Mouse (Mus musculus): ENCODE data around the gene Taar7a.

Taar7a gene

DNA sequence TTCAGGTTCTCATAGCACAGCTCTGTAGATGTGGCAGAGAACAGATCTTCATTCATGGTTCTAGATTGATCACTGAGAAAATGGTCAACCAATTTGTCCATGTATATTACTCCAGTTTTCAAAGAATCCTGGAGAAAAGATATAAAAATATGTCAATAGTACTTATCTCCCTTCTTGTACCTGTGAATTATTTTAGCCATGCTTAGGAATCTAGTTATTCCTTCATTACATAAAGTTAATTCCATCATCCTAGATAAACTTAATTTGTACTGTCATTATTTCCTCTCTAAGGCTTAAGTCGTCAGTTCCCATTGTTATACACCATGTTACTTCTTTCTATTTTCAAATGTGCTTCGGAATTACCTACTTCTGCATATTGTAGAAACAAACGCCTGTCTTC lies at the start of gene Taar7a:
Taar7a (minus strand) TSS at position 101 of the 400 bp plus-strand sequence.
- no peak for TF ChIP-seq GATA4 (IDR thresholded peaks at IDR 0.05; ENCODE audit: insufficient replicate concordance, low read length)

DNA sequence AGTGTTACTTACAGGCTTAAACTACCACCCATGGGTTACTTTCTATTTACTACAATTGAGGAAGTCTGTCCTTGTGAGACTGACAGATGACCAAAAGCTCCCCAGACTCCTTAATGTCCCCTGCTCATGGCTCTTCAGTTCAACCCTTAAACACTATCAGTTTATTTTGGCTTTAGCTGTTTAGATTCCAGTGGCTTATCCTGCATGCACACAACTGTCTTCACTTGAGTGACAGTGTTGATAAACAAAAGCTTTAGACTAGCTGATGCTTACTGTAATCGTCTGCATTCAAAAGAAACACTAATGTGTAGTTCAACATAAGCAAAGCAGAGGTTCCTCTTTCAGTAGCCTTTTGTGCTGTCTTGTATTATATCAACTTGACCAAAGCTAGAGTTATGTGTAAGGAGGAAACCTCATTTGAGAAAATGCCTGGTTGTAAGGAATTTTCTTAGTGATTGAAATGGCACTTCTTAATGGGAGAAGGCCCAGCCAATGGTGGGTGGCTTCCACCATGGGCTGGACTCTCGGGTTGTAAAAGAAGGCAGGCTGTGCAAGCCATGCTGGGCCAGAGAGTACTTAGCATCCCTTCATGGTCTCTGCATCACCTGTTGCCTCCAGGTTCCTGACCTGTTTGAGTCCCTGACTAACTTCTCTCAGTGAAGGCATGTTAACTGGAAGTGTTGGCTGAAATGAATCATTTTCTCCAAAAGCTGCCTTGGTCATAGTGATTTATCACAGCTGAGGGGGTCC lies 47.0 kb upstream of the Taar7a start:
- no peak for TF ChIP-seq GATA4 (IDR thresholded peaks at IDR 0.05; ENCODE audit: insufficient replicate concordance, low read length)

DNA sequence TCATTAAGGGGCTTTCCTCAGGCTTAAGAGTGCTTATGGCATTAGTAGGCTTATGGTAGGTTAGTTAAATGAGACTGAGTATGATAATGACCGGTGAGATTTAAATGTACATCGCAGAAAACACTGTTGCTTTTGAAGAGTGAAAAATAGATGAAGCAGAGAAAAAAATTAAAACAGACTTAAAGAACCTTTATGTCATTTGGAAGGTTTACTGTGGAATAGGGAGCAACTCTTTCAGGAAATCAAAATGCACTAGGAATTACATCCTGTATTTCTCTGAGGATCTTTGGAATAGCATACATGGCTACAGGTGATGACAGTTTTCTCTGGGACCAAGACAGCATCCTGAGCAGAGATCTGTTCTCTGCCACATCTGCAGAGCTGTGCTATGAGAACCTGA lies 44.0 kb upstream of the Taar7a start, which contains the start of gene Taar7e:
Taar7e (plus strand) TSS at position 301 of the 400 bp plus-strand sequence.
- no peak for TF ChIP-seq GATA4 (IDR thresholded peaks at IDR 0.05; ENCODE audit: insufficient replicate concordance, low read length)

DNA sequence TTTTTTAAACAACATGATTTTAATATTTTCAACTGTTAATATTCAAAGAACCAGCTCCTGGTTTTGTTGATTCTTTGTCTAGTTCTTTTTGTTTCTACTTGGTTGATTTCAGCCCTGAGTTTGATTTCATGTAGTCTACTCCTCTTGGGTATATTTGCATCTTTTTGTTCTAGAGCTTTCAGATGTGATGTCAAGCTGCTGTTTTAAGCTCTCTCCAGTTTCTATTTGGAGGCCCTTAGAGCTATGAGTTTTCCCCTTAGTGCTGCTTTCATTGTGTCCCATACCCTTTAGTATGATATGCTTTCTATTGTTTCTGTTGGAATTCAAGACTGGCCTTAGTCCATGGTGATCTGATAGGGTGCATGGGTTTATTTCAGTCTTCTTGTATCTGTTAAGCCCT lies 38.1 kb upstream of the Taar7a start:
- TF ChIP-seq GATA4 (IDR thresholded peaks at IDR 0.05; ENCODE audit: insufficient replicate concordance, low read length), result no peak

DNA sequence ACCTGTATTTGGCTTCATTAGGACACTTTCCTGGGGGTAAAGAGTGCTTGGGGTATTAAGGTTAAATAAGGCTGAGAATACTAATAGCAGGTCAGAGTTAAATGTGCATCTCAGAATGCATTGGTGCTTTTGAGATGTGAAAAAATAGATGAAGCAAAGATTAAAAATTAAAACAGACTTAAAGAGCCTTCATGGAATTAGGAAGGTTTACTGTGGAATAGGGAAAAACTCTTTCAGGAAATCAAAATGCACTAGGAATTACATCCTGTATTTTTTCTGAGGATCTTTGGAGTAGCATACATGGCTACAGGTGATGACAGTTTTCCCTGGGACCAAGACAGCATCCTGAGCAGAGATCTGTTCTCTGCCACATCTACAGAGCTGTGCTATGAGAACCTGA lies 33.6 kb upstream of the Taar7a start, which contains the start of gene Taar7d:
Taar7d (plus strand) TSS at position 301 of the 400 bp plus-strand sequence.
- TF ChIP-seq GATA4 (IDR thresholded peaks at IDR 0.05; ENCODE audit: insufficient replicate concordance, low read length), result no peak

DNA sequence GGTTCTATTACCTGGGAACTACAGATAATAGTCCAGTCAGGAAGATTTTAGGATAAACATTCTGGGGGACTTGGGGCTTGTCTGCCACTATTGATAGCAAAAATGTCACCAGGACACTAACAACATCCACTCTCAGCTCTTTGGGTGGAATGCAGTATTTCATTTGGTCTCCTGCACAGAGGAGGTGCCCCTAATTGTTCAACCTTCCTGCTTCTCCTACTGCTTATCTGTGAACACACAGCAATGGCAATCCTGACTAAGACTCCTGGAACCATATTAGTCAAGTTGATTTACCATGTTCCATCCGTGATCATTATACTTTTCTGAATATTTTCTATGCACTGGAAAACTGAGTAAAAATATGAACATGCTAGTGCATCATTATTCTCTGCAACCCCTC lies 14.9 kb upstream of the Taar7a start:
- TF ChIP-seq GATA4 (IDR thresholded peaks at IDR 0.05; ENCODE audit: insufficient replicate concordance, low read length), result no peak

DNA sequence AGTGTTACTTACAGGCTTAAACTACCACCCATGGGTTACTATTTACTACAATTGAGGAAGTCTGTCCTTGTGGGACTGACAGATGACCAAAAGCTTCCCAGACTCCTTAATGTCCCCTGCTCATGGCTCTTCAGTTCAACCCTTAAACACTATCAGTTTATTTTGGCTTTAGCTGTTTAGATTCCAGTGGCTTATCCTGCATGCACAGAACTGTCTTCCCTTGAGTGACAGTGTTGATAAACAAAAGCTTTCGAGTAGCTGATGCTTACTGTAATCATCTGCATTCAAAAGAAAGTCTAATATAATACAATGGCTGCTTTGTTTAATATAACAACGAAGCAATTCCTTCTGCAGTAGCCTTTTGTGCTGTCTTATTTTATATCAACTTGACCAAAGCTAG lies 13.8 kb upstream of the Taar7a start:
- TF ChIP-seq GATA4 (IDR thresholded peaks at IDR 0.05; ENCODE audit: insufficient replicate concordance, low read length), result no peak

DNA sequence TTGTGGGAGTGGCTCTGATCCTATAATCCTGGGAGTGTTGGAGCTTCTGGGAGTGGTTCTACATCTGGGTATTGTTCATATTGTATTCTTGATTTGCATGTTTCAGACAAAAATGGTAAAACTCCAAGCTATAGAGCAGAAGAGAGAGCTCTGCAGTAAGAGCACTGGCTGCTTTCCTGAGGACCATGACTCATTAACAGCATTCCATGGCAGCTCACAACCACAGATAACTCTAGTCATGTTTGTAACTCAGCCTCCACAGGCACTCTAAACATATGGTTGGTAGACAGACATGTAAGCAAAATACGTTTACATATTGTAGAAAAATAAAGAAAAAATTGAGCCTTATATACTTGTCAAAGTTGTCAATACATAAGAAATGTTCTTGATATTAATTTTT lies 13.2 kb upstream of the Taar7a start:
- no peak for TF ChIP-seq GATA4 (IDR thresholded peaks at IDR 0.05; ENCODE audit: insufficient replicate concordance, low read length)

DNA sequence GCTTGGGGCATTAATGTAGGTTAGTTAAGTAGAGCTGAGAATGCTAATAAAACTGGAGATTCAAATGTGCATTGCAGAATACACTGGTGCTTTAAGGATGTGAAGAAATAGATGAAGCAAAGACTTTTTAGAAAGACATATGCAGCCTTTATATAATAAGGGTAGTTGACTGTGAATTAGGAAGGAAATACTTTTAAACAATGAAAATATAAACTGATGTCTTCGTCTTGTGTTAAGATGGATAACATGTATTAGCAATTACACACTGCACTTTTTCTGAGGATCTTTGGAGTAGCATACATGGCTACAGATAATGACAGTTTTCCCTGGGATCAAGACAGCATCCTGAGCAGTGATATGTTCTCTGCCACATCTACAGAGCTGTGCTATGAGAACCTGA lies 6.4 kb upstream of the Taar7a start, which contains the start of gene Taar7b:
Taar7b (plus strand) TSS at position 301 of the 400 bp plus-strand sequence.
- no peak for TF ChIP-seq GATA4 (IDR thresholded peaks at IDR 0.05; ENCODE audit: insufficient replicate concordance, low read length)

DNA sequence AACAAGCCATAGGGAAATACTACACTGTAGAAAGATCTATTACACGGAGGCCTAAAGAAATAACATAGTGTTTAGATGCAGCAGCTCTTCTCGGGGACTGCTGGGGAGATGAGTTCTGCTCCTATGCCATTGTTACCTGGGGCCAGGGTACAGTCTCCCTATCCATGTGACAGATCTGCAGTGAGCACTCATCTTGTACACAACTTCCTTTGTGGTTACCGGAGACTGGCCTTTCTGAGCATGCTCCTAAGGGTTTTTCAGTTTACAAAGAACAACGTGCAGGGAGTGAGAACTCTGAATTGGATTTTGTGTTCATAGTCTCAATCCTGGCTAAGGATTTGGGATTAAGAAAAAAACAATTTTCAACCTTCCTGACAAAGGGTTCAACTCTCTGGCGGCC lies 6.9 kb downstream of the Taar7a start:
- no peak for TF ChIP-seq GATA4 (IDR thresholded peaks at IDR 0.05; ENCODE audit: insufficient replicate concordance, low read length)

DNA sequence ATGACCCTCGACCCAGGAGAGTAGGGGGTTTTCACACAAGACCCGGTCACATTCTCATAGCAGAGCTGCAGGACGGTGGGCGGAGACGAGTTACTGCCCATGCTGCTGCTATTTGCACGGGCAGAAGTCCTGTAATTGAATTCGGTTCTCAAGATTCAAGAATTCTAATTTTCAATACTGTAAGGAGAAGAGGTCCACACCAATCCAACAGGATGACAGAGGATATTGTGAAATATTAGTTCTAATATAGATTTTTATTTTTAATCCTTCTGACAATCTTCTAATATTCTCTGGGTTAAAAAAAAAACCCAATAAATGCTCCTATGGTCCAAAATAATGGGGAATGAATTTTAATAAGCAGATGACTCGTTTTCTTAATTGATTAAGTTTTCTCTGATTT lies 7.7 kb downstream of the Taar7a start, which contains the start of gene Taar6:
Taar6 (minus strand) TSS at position 101 of the 400 bp plus-strand sequence.
- no peak for TF ChIP-seq GATA4 (IDR thresholded peaks at IDR 0.05; ENCODE audit: insufficient replicate concordance, low read length)

DNA sequence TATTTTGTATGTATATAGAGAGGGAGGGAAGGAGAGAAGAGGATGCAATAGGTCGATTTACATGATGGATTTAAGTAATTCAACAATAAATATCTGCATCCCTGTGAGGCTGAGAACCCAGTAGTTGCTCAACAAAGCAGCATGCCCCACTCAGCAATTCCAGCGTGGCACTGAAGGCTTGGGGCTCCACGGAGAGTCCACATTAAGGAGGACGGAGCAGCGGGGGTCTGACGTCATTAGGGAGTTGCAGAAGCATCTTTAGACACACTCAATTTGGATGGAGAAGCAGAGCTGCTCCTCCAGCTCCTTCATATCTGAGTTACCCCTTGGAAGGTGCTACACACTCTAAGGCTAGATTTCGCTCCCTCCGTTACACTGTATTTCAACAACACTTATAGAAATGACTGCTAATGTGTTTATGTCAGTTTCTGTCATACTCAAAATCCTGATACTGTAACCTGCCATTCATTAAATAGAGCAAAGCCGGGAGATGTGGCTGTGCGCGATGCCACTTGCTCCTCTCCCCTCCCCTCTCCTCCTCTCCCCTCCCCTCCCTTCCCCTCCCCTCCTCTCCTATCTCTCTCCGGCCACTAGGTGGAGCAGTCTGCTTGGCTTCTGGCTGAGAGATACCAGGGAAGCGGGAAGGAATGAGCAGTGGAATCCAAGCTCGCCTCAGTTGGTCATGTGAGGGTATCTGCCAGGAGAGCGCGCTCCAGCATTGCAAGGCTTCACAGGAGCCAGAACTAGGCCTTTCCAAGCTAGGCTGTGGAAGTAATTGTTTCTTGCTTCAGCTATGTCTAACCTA lies 14.2 kb downstream of the Taar7a start:
- no peak for TF ChIP-seq GATA4 (IDR thresholded peaks at IDR 0.05; ENCODE audit: insufficient replicate concordance, low read length)

DNA sequence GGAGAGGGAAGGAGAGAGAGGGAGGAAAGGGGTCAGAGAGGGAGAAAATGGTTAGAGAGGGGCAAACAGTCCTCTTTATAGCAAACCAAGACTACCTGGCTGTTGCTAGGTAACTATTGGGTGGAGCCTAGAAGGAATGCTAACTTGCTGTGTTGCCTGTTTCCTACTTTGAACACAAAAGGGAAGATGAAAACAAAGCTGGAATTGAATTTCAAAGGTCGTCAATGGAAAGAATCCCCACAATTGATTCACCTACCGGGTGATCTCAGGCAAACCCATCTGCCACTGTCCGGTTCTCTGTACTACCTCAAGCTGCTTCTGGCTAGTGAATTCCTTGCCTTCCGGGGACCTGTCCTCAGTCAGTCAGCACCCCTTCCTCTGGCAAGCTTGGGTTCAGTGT lies 15.3 kb downstream of the Taar7a start:
- TF ChIP-seq GATA4 (IDR thresholded peaks at IDR 0.05; ENCODE audit: insufficient replicate concordance, low read length), result no peak

DNA sequence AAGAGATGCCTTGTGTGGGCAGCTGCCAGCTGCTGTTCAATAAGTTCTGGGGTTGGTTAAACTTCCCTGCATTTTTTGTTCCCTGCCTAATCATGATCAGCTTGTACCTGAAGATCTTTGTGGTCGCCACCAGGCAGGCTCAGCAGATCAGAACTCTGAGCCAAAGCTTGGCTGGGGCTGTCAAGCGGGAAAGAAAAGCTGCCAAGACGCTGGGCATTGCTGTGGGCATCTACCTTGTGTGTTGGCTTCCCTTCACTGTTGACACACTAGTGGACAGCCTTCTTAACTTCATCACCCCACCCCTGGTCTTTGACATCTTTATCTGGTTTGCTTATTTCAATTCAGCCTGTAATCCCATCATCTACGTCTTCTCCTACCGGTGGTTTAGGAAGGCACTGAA lies 22.0 kb downstream of the Taar7a start:
- no peak for TF ChIP-seq GATA4 (IDR thresholded peaks at IDR 0.05; ENCODE audit: insufficient replicate concordance, low read length)

DNA sequence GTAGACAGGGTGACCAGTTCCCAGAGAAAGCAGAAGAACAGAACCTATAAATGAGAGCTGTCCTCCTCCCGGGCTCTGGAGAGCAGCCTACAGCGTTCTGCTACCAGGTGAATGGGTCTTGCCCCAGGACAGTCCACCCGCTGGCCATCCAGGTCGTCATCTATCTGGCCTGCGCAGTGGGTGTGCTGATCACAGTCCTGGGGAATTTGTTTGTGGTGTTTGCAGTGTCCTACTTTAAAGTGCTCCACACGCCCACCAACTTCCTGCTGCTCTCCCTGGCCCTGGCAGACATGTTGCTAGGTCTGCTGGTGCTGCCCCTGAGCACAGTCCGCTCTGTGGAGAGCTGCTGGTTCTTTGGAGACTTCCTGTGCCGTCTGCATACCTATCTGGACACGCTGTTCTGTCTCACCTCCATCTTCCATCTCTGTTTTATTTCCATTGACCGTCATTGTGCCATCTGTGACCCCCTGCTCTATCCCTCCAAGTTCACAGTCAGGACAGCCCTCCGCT lies 22.6 kb downstream of the Taar7a start, which contains the start of gene Taar5:
Taar5 (plus strand) TSS at position 51 of the 510 bp plus-strand sequence.
- no peak for TF ChIP-seq GATA4 (IDR thresholded peaks at IDR 0.05; ENCODE audit: insufficient replicate concordance, low read length)
